Mouse (Mus musculus) CH12.LX (cell line): Measurements from ENCODE around the gene Gm8994.
"Not testable (repeated sequence)": the region's sequence is repeated elsewhere in the genome, so short reads cannot be mapped to it uniquely, and the experiment has no call there.

Source experiments
- CHD1 ChIP-seq: IDR thresholded peaks from 2 replicates; pipeline ENCODE4 v1.6.1; 2012; ENCODE audit warnings: low read depth, low read length, improper control_type of control experiment, inconsistent platforms
- CTCF ChIP-seq, 2 experiments: IDR thresholded peaks in 1 of 2; conservative IDR thresholded peaks in 1 of 2; 2 replicates each; pipeline ENCODE4 v1.5.1; 2011 to 2012; ENCODE audit warnings: low read depth in 2 of 2, low read length in 2 of 2, improper control_type of control experiment in 1 of 2, inconsistent platforms in 1 of 2, mild to moderate bottlenecking in 1 of 2, moderate library complexity in 1 of 2
- EP300 ChIP-seq: IDR thresholded peaks from 2 replicates; pipeline ENCODE4 v1.6.1; 2011; ENCODE audit warnings: low read length, improper control_type of control experiment
- GABPA ChIP-seq: IDR thresholded peaks from 2 replicates; pipeline ENCODE4 v1.6.1; 2012; ENCODE audit warnings: low read depth, low read length, improper control_type of control experiment, inconsistent platforms; ENCODE audit not compliant: insufficient replicate concordance

- not testable (repeated sequence) for TF ChIP-seq CHD1; GABPA; CTCF (conservative IDR thresholded peaks at IDR 0.05 in 1 of 2, IDR thresholded peaks at IDR 0.05 in 1 of 2; ENCODE audit: low read depth in 2 of 2, low read length in 2 of 2); EP300
Observed at GRCm38 (mm10) chr6:136327239-136327638, at the start of gene Gm8994.
